Mouse (Mus musculus) olfactory bulb, adult 2 months (tissue): Measurements from ENCODE around the gene Itpr2. TPM values are rescaled to one million over a fixed set of nuclear protein-coding genes. Genes with fewer than 3 reads are reported as not detected.

ENCODE experiments used
- H3K27ac ChIP-seq: fragments of 200-500 bp; 2 replicates; pipeline ENCODE4 v1.5.1; 2012; ENCODE audit warnings: low read depth, low read length; ENCODE audit not compliant: insufficient read depth
- H3K4me1 ChIP-seq: fragments of 200-500 bp; 2 replicates; pipeline ENCODE4 v1.6.1; 2012; ENCODE audit warnings: low read length; ENCODE audit not compliant: control insufficient read depth, insufficient read depth
- H3K4me3 ChIP-seq: fragments of 200-500 bp; 2 replicates; pipeline ENCODE4 v1.5.1; 2012; ENCODE audit warnings: mild to moderate bottlenecking, low read depth, low read length, moderate library complexity; ENCODE audit not compliant: insufficient read depth
- CTCF ChIP-seq: fragments of 200-500 bp; IDR thresholded peaks from 2 replicates; pipeline ENCODE4 v1.5.1; 2012; ENCODE audit warnings: low read depth, mild to moderate bottlenecking, low read length, moderate library complexity; ENCODE audit not compliant: insufficient read depth
- POLR2A ChIP-seq: fragments of 200-500 bp; IDR thresholded peaks from 2 replicates; pipeline ENCODE4 v1.6.1; 2012; ENCODE audit warnings: mild to moderate bottlenecking, low read depth, low read length, moderate library complexity; ENCODE audit not compliant: insufficient read depth
- WGBS: fragments of 180-500 bp; shearing (Covaris S2); methylation state at CpG from one replicate; pipeline ENCODE4 v1.1.7; 2018; 5-methylcytosine and 5-hydroxymethylcytosine counted together
- polyA plus RNA-seq: library from polyadenylated mRNA; stranded (reverse); fragments of >200 nt; gene quantifications from 2 replicates; pipeline ENCODE4 v1.2.4, GENCODE M21; 2012; ENCODE audit warnings: low replicate concordance; ENCODE audit not compliant: missing spikeins, insufficient read depth, insufficient read length

Gene Itpr2
- polyA plus RNA-seq, 1 experiment: not detected

- TF ChIP-seq CTCF: no peak
- no peak for TF ChIP-seq POLR2A
- Histone ChIP-seq H3K4me3 (no peak overlapping the region), H3K4me1 (no peaks in the 10 kb centered on the region), H3K27ac (no peak overlapping the region)
- WGBS: 84% methylated on average over 8 of the region's 8 CpGs
Observed at GRCm38 (mm10) chr6:146513384-146513783, 11.4 kb upstream of the Itpr2 start.

- WGBS: 90% methylated on average over 8 of the region's 8 CpGs
- Histone ChIP-seq H3K4me1 (no peaks in the 10 kb centered on the region), H3K4me3 (no peak overlapping the region), H3K27ac (no peak overlapping the region)
- TF ChIP-seq CTCF (no peak), POLR2A (no peak)
Observed at GRCm38 (mm10) chr6:146511511-146511910, 9.5 kb upstream of the Itpr2 start.

- 91% methylated on average over 2 of the region's 2 CpGs for WGBS
- no peak for TF ChIP-seq POLR2A
- no peak for TF ChIP-seq CTCF
- Histone ChIP-seq H3K27ac (no peak overlapping the region), H3K4me1 (no peaks in the 10 kb centered on the region), H3K4me3 (no peak overlapping the region)
Observed at GRCm38 (mm10) chr6:146509891-146510290, 7.9 kb upstream of the Itpr2 start.

GRCm38 (mm10) chr6:146504459-146504858, 2.4 kb upstream of the Itpr2 start:
- peaks cover 14% of the 10 kb centered on the region for H3K4me1 ChIP-seq
- no peak for TF ChIP-seq POLR2A
- no peak for TF ChIP-seq CTCF
- H3K4me3 ChIP-seq: no peak overlapping the region
- 77% methylated on average over 2 of the region's 2 CpGs for WGBS
- H3K27ac ChIP-seq: no peak overlapping the region

- Histone ChIP-seq H3K4me1 (peaks cover 14% of the 10 kb centered on the region), H3K4me3 (no peak overlapping the region), H3K27ac (no peak overlapping the region)
- 55% methylated on average over 3 of the region's 3 CpGs for WGBS
- TF ChIP-seq POLR2A: no peak
- no peak for TF ChIP-seq CTCF
Observed at GRCm38 (mm10) chr6:146502856-146503255, 833 bp upstream of the Itpr2 start.

GRCm38 (mm10) chr6:146501316-146501865, 632 bp downstream of the Itpr2 start:
- Histone ChIP-seq H3K4me3 (peak overlapping the region; percentile 44), H3K27ac (peak overlapping the region; percentile 14; the same call in 1 of the 2 replicates), H3K4me1 (peaks cover 14% of the 10 kb centered on the region)
- no peak for TF ChIP-seq POLR2A
- TF ChIP-seq CTCF: no peak
- WGBS: 17% methylated on average over 30 of the region's 30 CpGs

- 84% methylated on average over 5 of the region's 5 CpGs for WGBS
- H3K4me3 ChIP-seq: no peak overlapping the region
- H3K27ac ChIP-seq: no peak overlapping the region
- peaks cover 14% of the 10 kb centered on the region for H3K4me1 ChIP-seq
- TF ChIP-seq POLR2A (no peak), CTCF (no peak)
Observed at GRCm38 (mm10) chr6:146500771-146501170, 1.3 kb downstream of the Itpr2 start.

GRCm38 (mm10) chr6:146500206-146500605, 1.8 kb downstream of the Itpr2 start:
- H3K4me1 ChIP-seq: peaks cover 14% of the 10 kb centered on the region
- no peak overlapping the region for H3K27ac ChIP-seq
- H3K4me3 ChIP-seq: no peak overlapping the region
- 81% methylated on average over 6 of the region's 6 CpGs for WGBS
- TF ChIP-seq CTCF (no peak), POLR2A (no peak)

GRCm38 (mm10) chr6:146499566-146499965, 2.5 kb downstream of the Itpr2 start:
- no peak overlapping the region for H3K4me3 ChIP-seq
- peaks cover 14% of the 10 kb centered on the region for H3K4me1 ChIP-seq
- no peak for TF ChIP-seq POLR2A
- TF ChIP-seq CTCF: no peak
- WGBS: 81% methylated on average over 4 of the region's 4 CpGs
- H3K27ac ChIP-seq: no peak overlapping the region

GRCm38 (mm10) chr6:146498416-146498815, 3.6 kb downstream of the Itpr2 start:
- no peak for TF ChIP-seq POLR2A
- TF ChIP-seq CTCF: no peak
- Histone ChIP-seq H3K27ac (no peak overlapping the region), H3K4me1 (peaks cover 14% of the 10 kb centered on the region), H3K4me3 (no peak overlapping the region)
- 89% methylated on average over 3 of the region's 3 CpGs for WGBS
